Mouse (Mus musculus) forebrain, embryonic 16.5 days (tissue): Measurements from ENCODE around the gene Fcgr2b. TPM values are rescaled to one million over a fixed set of nuclear protein-coding genes. Genes with fewer than 3 reads are reported as not detected.

Source experiments
- ATAC-seq: fragments of 200-750 bp; cut with Nextera tagmentation; 2 replicates; pipeline ENCODE4 v1.8.0; 2017; ENCODE audit warnings: mild to moderate bottlenecking, moderate library complexity
- H3K27ac ChIP-seq: fragments of 300-500 bp; sonication (generic); 2 replicates; pipeline ENCODE4 v1.5.1; 2014; ENCODE audit warnings: low read length, control low read depth
- H3K27me3 ChIP-seq: fragments of 300-500 bp; sonication (generic); replicated peaks from 2 replicates; pipeline ENCODE4 v1.6.1; 2014; ENCODE audit warnings: low read length; ENCODE audit not compliant: control insufficient read depth, insufficient read depth
- H3K36me3 ChIP-seq: fragments of 300-500 bp; sonication (generic); 2 replicates; pipeline ENCODE4 v1.6.1; 2014; ENCODE audit not compliant: control insufficient read depth, insufficient read depth
- H3K4me1 ChIP-seq: fragments of 300-500 bp; sonication (generic); replicated peaks from 2 replicates; pipeline ENCODE4 v1.6.1; 2014; ENCODE audit warnings: low read length; ENCODE audit not compliant: control insufficient read depth, insufficient read depth
- H3K4me2 ChIP-seq: fragments of 300-500 bp; sonication (generic); 2 replicates; pipeline ENCODE4 v1.6.1; 2014; ENCODE audit warnings: mild to moderate bottlenecking, low read length, control low read depth
- H3K4me3 ChIP-seq: fragments of 300-500 bp; sonication (generic); replicated peaks from 2 replicates; pipeline ENCODE4 v1.5.1; 2014; ENCODE audit warnings: mild to moderate bottlenecking, low read length, control low read depth
- H3K9ac ChIP-seq: fragments of 300-500 bp; sonication (generic); replicated peaks from 2 replicates; pipeline ENCODE4 v1.6.1; 2014; ENCODE audit warnings: low read depth, low read length, control low read depth
- H3K9me3 ChIP-seq: fragments of 300-500 bp; sonication (generic); 2 replicates; pipeline ENCODE4 v1.6.1; 2016; ENCODE audit warnings: low read length; ENCODE audit not compliant: control insufficient read depth
- WGBS: fragments of 180-500 bp; shearing (Covaris S2); extraction: QIAGEN DNeasy Blood & Tissue Kit; methylation state at CpG from one replicate; pipeline ENCODE4 v1.1.7; 2014; 5-methylcytosine and 5-hydroxymethylcytosine counted together
- polyA plus RNA-seq: library from polyadenylated mRNA; unstranded; fragments of >200 nt; fragmentation: Nextera tagmentation; extraction: Ambion mirVana; gene quantifications from 2 replicates; pipeline ENCODE4 v1.2.1, GENCODE M21; 2015

Gene Fcgr2b
- polyA plus RNA-seq, 1 experiment from 2014 or later: 0.63 TPM

GRCm38 (mm10) chr1:171005081-171005480 is 28.7 kb upstream of the Fcgr2b start:
- H3K9me3 ChIP-seq: no peaks in the 10 kb centered on the region
- ATAC-seq: no peak
- no peak overlapping the region for H3K4me3 ChIP-seq
- no peak overlapping the region for H3K27ac ChIP-seq
- H3K36me3 ChIP-seq: no peaks in the 10 kb centered on the region
- H3K9ac ChIP-seq: no peak overlapping the region
- no peaks in the 10 kb centered on the region for H3K27me3 ChIP-seq
- WGBS: 76% methylated on average over 6 of the region's 6 CpGs
- no peaks in the 10 kb centered on the region for H3K4me1 ChIP-seq
- no peak overlapping the region for H3K4me2 ChIP-seq

- Histone ChIP-seq H3K4me2 (no peak overlapping the region), H3K27me3 (no peaks in the 10 kb centered on the region), H3K4me3 (no peak overlapping the region), H3K27ac (no peak overlapping the region), H3K9ac (no peak overlapping the region), H3K9me3 (no peaks in the 10 kb centered on the region), H3K4me1 (no peaks in the 10 kb centered on the region), H3K36me3 (no peaks in the 10 kb centered on the region)
- no peak for ATAC-seq
These were observed 23.5 kb upstream of the Fcgr2b start for GRCm38 (mm10) chr1:170999811-171000210.

GRCm38 (mm10) chr1:170997756-170998655 is 21.7 kb upstream of the Fcgr2b start:
- Histone ChIP-seq H3K36me3 (no peaks in the 10 kb centered on the region), H3K4me3 (no peak overlapping the region)

GRCm38 (mm10) chr1:170996753-170997152 is 20.4 kb upstream of the Fcgr2b start:
- no peak for ATAC-seq
- H3K9me3 ChIP-seq: no peaks in the 10 kb centered on the region
- H3K36me3 ChIP-seq: no peaks in the 10 kb centered on the region
- H3K9ac ChIP-seq: no peak overlapping the region
- H3K27me3 ChIP-seq: no peaks in the 10 kb centered on the region
- H3K4me3 ChIP-seq: no peak overlapping the region
- H3K27ac ChIP-seq: no peak overlapping the region
- H3K4me1 ChIP-seq: no peaks in the 10 kb centered on the region
- WGBS: 43% methylated on average over 3 of the region's 3 CpGs
- H3K4me2 ChIP-seq: no peak overlapping the region

More at GRCm38 (mm10) chr1:170997756-170998655, 21.7 kb upstream of the Fcgr2b start:
- Histone ChIP-seq H3K4me2 (peak overlapping the region; percentile 9; the same call in 1 of the 2 replicates), H3K4me1 (no peaks in the 10 kb centered on the region), H3K27me3 (no peaks in the 10 kb centered on the region), H3K9me3 (no peaks in the 10 kb centered on the region), H3K9ac (no peak overlapping the region), H3K27ac (no peak overlapping the region)
- no peak for ATAC-seq
- WGBS: 56% methylated on average over 21 of the region's 21 CpGs

- Histone ChIP-seq H3K4me2 (no peak overlapping the region), H3K36me3 (no peaks in the 10 kb centered on the region), H3K9me3 (no peaks in the 10 kb centered on the region), H3K4me1 (no peaks in the 10 kb centered on the region), H3K9ac (no peak overlapping the region), H3K27me3 (no peaks in the 10 kb centered on the region), H3K4me3 (no peak overlapping the region), H3K27ac (no peak overlapping the region)
- WGBS: 83% methylated on average over 3 of the region's 3 CpGs
- ATAC-seq: no peak
These were observed 19.7 kb upstream of the Fcgr2b start for GRCm38 (mm10) chr1:170996034-170996433.

- no peak for ATAC-seq
- Histone ChIP-seq H3K27ac (no peak overlapping the region), H3K4me2 (no peak overlapping the region), H3K36me3 (no peaks in the 10 kb centered on the region), H3K9ac (no peak overlapping the region), H3K4me3 (no peak overlapping the region), H3K9me3 (no peaks in the 10 kb centered on the region), H3K4me1 (no peaks in the 10 kb centered on the region), H3K27me3 (no peaks in the 10 kb centered on the region)
- WGBS: 62% methylated on average over 5 of the region's 5 CpGs
These were observed 16.2 kb upstream of the Fcgr2b start for GRCm38 (mm10) chr1:170992550-170992949.

- H3K27me3 ChIP-seq: no peaks in the 10 kb centered on the region
- no peak overlapping the region for H3K9ac ChIP-seq
- H3K4me1 ChIP-seq: no peaks in the 10 kb centered on the region
- 80% methylated on average over 9 of the region's 9 CpGs for WGBS
- ATAC-seq: no peak
- H3K4me3 ChIP-seq: no peak overlapping the region
- no peaks in the 10 kb centered on the region for H3K9me3 ChIP-seq
- H3K4me2 ChIP-seq: no peak overlapping the region
- H3K36me3 ChIP-seq: no peaks in the 10 kb centered on the region
- no peak overlapping the region for H3K27ac ChIP-seq
These were observed 13.3 kb upstream of the Fcgr2b start for GRCm38 (mm10) chr1:170989656-170990055.

- no peaks in the 10 kb centered on the region for H3K36me3 ChIP-seq
- no peaks in the 10 kb centered on the region for H3K4me1 ChIP-seq
- ATAC-seq: no peak
- no peak overlapping the region for H3K4me2 ChIP-seq
- H3K27ac ChIP-seq: no peak overlapping the region
- H3K9me3 ChIP-seq: no peaks in the 10 kb centered on the region
- 84% methylated on average over 5 of the region's 5 CpGs for WGBS
- H3K27me3 ChIP-seq: no peaks in the 10 kb centered on the region
- no peak overlapping the region for H3K4me3 ChIP-seq
- H3K9ac ChIP-seq: no peak overlapping the region
These were observed 9.5 kb upstream of the Fcgr2b start for GRCm38 (mm10) chr1:170985861-170986260.

- 89% methylated on average over 3 of the region's 3 CpGs for WGBS
These were observed 8.7 kb upstream of the Fcgr2b start for GRCm38 (mm10) chr1:170985092-170985491.

More at GRCm38 (mm10) chr1:170985092-170985491, 8.7 kb upstream of the Fcgr2b start:
- H3K4me1 ChIP-seq: no peaks in the 10 kb centered on the region
- H3K27ac ChIP-seq: no peak overlapping the region
- H3K27me3 ChIP-seq: no peaks in the 10 kb centered on the region
- no peak for ATAC-seq
- H3K4me3 ChIP-seq: no peak overlapping the region
- no peaks in the 10 kb centered on the region for H3K9me3 ChIP-seq
- H3K36me3 ChIP-seq: no peaks in the 10 kb centered on the region
- no peak overlapping the region for H3K4me2 ChIP-seq
- H3K9ac ChIP-seq: no peak overlapping the region
